Mouse (Mus musculus) adrenal gland, postnatal 4 days (tissue): ENCODE results near the gene Cachd1. TPM values are rescaled to one million over a fixed set of nuclear protein-coding genes. Genes with fewer than 3 reads are reported as not detected.

Experiments
- DNase-seq, 2 experiments: peaks; one replicate each; pipeline ENCODE4 v3.0.0; 2021 to 2022; ENCODE audit warnings: low spot score in 2 of 2, mixed read lengths in 2 of 2
- total RNA-seq, 2 experiments: library from RNA; stranded (reverse); gene quantifications; 2 replicates each; pipeline ENCODE4 v1.2.3; 2021

Gene Cachd1
- total RNA-seq, 2 experiments from 2014 or later = 14.6 to 16.7 TPM

DNA sequence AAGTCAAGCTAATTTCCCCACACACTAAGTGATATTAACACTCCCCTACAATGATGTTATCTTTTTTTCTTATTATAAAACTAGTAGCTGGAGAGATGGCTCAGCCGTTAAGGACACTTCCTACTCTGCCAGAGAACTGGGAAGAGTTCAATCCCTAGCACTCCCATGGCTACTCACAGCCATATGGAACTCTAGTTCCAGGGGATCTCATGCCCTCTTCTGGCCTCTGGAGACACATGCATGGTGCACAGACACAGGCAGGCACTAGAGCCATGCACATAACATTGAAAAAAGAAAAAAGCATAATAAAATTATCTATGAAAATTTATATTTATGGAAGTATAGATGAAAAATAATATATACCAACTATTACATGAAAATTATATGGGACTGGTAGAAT, 210.7 kb downstream of the Cachd1 start:
- no peak for DNase-seq

DNA sequence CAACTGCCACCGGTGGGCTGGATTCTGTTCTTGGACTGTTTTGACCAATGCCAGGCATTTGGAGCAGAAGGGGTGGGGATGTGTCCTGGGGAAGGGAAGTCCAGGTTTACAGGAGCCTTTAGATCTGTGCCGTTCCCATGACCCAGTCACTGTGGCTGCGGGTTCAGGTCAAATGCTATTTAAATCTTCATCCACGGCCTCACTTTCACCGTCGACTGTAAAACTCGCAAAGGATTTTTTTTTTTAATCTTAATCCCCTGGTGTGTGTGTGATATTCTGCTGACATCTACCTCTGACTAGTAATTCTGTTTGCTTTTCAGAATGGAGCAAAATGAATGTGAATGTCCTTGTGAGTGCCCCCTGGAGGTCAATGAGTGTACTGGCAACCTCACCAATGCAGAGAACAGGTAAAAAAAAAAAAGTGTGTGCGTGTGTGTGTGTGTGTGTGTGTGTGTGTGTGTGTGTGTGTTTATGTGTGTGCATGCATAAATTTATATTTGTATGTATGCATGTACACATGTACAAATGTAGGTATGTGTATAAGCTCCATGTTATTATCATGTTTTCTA, 211.8 kb downstream of the Cachd1 start:
- DNase-seq = no peak

GRCm38 (mm10) chr4:100990996-100991395, 214.5 kb downstream of the Cachd1 start:
- no peak for DNase-seq

GRCm38 (mm10) chr4:100992086-100992485, 215.6 kb downstream of the Cachd1 start:
- no peak for DNase-seq

GRCm38 (mm10) chr4:100994442-100995255, 218.2 kb downstream of the Cachd1 start:
- no peak for DNase-seq

GRCm38 (mm10) chr4:100995617-100996016, 219.1 kb downstream of the Cachd1 start:
- no peak for DNase-seq

- DNase-seq = no peak
Measured at GRCm38 (mm10) chr4:100996060-100996651, 219.7 kb downstream of the Cachd1 start.

DNA sequence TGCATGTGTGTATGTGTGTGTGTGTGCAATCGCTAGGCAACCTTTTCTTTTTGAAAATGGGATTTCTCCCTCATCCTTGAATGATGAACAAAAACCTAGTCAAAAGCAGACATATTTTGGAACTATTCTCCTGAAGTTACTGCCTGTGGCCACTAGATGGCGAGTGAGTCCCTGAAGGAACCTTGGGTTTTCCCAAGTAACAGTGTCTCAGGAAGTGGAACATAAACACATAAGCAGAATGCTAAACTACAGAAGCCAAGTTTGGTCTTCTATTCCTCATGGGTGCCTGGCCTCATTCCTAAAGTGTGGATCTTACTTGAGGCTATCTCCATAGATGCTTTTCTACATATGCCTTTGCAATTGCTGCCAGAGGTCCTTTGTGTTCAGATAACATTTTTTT, 221.7 kb downstream of the Cachd1 start:
- DNase-seq = no peak

DNA sequence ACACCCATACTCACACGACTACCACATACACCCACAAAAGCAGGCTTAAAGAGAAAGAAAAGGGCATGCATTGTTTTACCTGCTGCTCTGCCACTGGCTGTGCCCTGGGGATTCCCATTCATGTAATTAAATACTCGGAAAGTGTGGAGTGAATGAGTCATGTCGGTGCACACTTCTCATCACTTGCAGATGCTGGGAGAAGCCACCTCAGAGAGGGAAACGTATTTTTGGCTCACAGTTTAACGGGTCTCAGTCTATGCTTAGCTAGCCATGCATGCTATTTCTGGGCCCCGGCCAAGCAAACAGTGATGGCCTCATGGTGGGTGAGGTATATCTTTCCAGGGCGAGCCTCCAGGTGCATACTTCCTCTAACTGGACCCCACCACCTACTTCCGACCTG, 222.4 kb downstream of the Cachd1 start:
- no peak for DNase-seq

DNA sequence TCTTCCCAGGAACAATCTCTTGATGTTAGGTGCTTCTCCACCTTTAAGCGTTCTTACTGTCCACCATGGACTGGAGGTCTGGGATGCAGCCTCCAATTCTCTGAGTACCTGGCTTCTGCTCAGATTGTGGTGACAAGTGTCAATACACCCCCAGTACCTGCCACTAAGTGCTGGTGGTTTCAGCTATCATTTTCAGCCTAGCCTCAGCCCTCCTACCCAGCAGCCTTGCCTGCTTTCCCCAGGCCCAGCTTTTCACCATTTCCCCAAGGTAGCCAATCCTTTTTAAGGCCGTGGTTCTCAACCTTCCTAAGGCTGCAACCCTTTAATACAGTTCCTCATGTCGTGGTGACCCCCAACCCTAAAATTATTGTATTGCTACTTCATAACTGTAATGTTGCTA, 224.1 kb downstream of the Cachd1 start:
- no peak for DNase-seq

GRCm38 (mm10) chr4:101001073-101001472, 224.6 kb downstream of the Cachd1 start:
- DNase-seq = no peak

DNA sequence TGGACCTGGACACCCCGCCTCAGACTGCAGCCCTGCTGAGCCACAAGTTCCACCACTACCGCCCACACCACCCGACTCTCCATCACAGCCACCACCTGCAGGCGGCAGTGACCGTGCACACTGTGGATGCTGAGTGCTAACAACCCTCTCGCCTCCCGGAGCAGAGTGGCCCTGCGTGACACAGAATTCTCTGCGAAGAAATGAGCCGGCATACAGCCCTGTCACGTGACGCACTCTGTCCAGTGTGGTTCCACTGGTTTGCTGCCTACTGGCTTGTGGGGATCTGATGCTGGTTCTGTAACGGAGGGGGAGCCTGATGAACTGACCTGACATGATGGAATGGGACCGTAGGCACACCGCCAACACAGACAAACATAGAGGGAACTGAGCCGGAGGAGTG, 226.5 kb downstream of the Cachd1 start:
- no peak for DNase-seq

DNA sequence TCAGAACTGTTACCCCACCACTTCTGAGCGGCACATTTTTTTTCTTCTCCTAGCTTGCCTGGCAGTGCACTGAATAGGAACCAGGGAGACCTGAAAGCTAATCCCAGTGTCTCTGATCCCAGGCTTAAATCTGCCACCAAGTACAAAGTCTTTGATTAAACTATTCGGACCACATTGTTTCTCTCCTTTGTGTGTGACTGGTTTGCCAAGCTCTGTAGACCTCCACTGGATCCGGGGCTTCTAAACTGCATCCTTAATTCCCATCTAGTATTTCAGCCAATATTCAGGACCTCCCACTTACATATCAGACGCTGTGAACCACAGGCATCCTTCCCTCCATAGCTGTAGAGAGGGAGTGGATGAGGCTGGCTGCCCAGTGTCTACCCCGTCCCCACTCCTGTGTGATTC, 231.9 kb downstream of the Cachd1 start:
- no peak for DNase-seq

- DNase-seq = no peak
Measured at GRCm38 (mm10) chr4:101009092-101009491, 232.6 kb downstream of the Cachd1 start.

GRCm38 (mm10) chr4:101017806-101018205, 241.3 kb downstream of the Cachd1 start:
- DNase-seq = no peak

DNA sequence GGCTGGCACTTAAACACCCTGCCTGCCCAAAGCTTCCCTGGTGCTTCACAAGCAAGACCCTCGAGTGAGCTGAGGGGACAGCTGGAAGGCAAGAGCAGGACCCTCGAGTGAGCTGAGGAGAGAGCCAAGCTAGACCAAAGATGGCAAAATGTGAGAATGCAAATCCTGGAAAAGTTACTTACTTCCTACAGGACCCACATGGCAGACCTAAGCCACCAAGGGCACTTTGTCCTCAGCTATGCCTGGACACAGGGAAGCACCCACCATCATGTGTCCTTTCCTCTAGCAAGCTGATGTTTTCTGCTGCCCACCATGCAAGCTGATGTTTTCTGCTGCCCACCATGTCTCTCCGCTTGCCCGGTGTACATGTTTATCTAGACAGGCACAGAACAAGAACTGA, 244.1 kb downstream of the Cachd1 start, which contains the start of gene Gm10577:
Gene Gm10577 (minus strand): TSS at position 101 of the 400 bp plus-strand sequence.
- DNase-seq = no peak

- no peak for DNase-seq
Measured at GRCm38 (mm10) chr4:101026566-101026965, 250.1 kb downstream of the Cachd1 start.

DNA sequence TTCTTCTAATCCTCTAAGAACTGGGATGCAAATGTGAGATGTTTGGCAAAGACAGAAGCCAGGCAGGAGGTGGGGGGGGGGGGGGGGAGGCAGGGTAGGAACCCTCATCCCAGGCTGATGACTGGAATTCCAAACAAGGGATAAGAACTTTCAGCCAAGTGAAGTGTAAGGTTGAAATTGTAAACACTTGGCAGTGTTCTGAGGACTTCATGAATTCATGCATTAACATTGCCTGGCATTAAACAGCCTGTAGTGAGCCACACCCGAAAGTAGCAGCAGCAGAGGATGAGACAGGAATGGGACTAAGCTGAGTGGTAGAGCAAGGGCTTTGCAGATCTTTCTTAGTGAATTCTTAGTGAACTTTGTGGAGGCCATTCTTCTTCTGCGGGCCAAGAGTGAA, 250.5 kb downstream of the Cachd1 start:
- DNase-seq = no peak

GRCm38 (mm10) chr4:101027852-101028411, 251.5 kb downstream of the Cachd1 start:
- no peak for DNase-seq

GRCm38 (mm10) chr4:101033047-101033446, 256.6 kb downstream of the Cachd1 start:
- DNase-seq = no peak

DNA sequence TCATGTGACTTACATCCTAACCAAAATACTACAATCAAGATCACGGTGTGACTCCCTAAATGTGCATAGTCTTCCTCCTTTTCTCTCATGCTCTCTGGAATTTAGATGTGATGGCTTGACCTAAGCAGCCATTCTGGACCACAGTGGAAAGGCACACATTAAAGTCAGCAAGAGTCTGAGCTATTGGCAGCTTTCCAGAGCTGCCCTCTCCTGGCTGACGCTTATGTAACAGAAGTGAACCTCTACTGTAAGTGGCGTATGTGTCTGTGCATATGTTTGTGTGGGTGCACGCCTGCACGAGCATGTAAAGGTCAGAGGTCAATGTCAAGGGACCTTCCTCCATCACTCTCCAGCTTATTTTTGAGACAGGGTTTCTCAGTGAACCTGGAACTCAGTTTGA, 258.7 kb downstream of the Cachd1 start:
- DNase-seq = no peak

GRCm38 (mm10) chr4:101037156-101037555, 260.7 kb downstream of the Cachd1 start:
- no peak for DNase-seq
